Comparison of ENCODE assay signal across 9 mouse cellular contexts in genomic region chr8:3515771-3516417, GRCm38 (mm10). TPM values are rescaled to one million over a fixed set of nuclear protein-coding genes. Genes with fewer than 3 reads are reported as not detected.
DNase-seq lines count a peak whose midpoint lies in the region; ATAC-seq lines count a peak whose summit lies in the region.
"Had no signal": no experiment of that assay in that cellular context is flagged by ENCODE, and none has a peak within 500 bp of the region (broad histone marks: within the 10 kb centered on the region; RNA-seq: fewer than 3 reads in every experiment).

No protein-coding gene starts in this region.

- WGBS in embryonic facial prominence, embryonic 13.5 days, result under 1% methylated on average over 25 of the region's 25 CpGs
- WGBS in heart, embryonic 15.5 days, result under 1% methylated on average over 25 of the region's 25 CpGs
- WGBS in liver, embryonic 15.5 days (ENCODE audit: insufficient replicate concordance), result under 1% methylated on average over 25 of the region's 25 CpGs
- under 1% methylated on average over 25 of the region's 25 CpGs for WGBS in neural tube, embryonic 12.5 days

- peak; percentile 69 for DNase-seq in R1 (ENCODE audit: low read depth, low spot score)
- peak; percentile 59 to 74 for DNase-seq in kidney, postnatal 36 days
- no peak for DNase-seq in spleen, adult 12 weeks (ENCODE audit: low spot score)

- peak overlapping the region; percentile 85 for H3K27ac ChIP-seq in embryonic facial prominence, embryonic 13.5 days
- H3K27ac ChIP-seq in heart, embryonic 15.5 days, result peak overlapping the region; percentile 77
- peak overlapping the region; percentile 86 for H3K27ac ChIP-seq in liver, embryonic 15.5 days (replicated peaks)
- H3K27ac ChIP-seq in neural tube, embryonic 12.5 days, result no peak overlapping the region

- ATAC-seq in CD4-positive, CD25-positive, alpha-beta regulatory T cell, adult 4 months, result peak; percentile 36
- 0 out of 2 replicates have a peak, but pooled peaks have one; percentile 12 for ATAC-seq in embryonic facial prominence, embryonic 13.5 days (ENCODE audit: insufficient number of reproducible peaks, insufficient read depth, low FRiP score, low TSS enrichment, low read depth)
- ATAC-seq in heart, embryonic 15.5 days (replicated peaks; ENCODE audit: insufficient number of reproducible peaks, insufficient read depth, low FRiP score, low read depth), result peak; percentile 28
- ATAC-seq in liver, embryonic 15.5 days (ENCODE audit: insufficient read depth), result peak; percentile 26
- peak; percentile 46 for ATAC-seq in neural tube, embryonic 12.5 days (ENCODE audit: low FRiP score, low read depth)

- peaks cover 13% of the 10 kb centered on the region; the same call in 1 of the 2 replicates for H3K4me1 ChIP-seq in embryonic facial prominence, embryonic 13.5 days
- H3K4me1 ChIP-seq in heart, embryonic 15.5 days (replicated peaks), result peaks cover 15% of the 10 kb centered on the region
- peaks cover 48% of the 10 kb centered on the region for H3K4me1 ChIP-seq in liver, embryonic 15.5 days (replicated peaks)
- peaks cover 3% of the 10 kb centered on the region for H3K4me1 ChIP-seq in neural tube, embryonic 12.5 days

- no peaks in the 10 kb centered on the region for H3K9me3 ChIP-seq in embryonic facial prominence, embryonic 13.5 days
- no peaks in the 10 kb centered on the region for H3K9me3 ChIP-seq in heart, embryonic 15.5 days (replicated peaks)
- no peaks in the 10 kb centered on the region for H3K9me3 ChIP-seq in liver, embryonic 15.5 days (replicated peaks)
- no peaks in the 10 kb centered on the region for H3K9me3 ChIP-seq in neural tube, embryonic 12.5 days

- peak overlapping the region; percentile 95 for H3K4me2 ChIP-seq in embryonic facial prominence, embryonic 13.5 days
- H3K4me2 ChIP-seq in heart, embryonic 15.5 days, result peak overlapping the region; percentile 98
- H3K4me2 ChIP-seq in liver, embryonic 15.5 days, result peak overlapping the region; percentile 98
- peak overlapping the region; percentile 94 for H3K4me2 ChIP-seq in neural tube, embryonic 12.5 days (replicated peaks)

- H3K4me3 ChIP-seq in embryonic facial prominence, embryonic 13.5 days, result peak overlapping the region; percentile 67
- H3K4me3 ChIP-seq in heart, embryonic 15.5 days, result peak overlapping the region; percentile 65
- H3K4me3 ChIP-seq in liver, embryonic 15.5 days (replicated peaks), result peak overlapping the region; percentile 86
- H3K4me3 ChIP-seq in neural tube, embryonic 12.5 days, result peak overlapping the region; percentile 56

- H3K27me3 ChIP-seq in embryonic facial prominence, embryonic 13.5 days, result no peaks in the 10 kb centered on the region
- H3K27me3 ChIP-seq in heart, embryonic 15.5 days, result no peaks in the 10 kb centered on the region
- H3K27me3 ChIP-seq in liver, embryonic 15.5 days, result no peaks in the 10 kb centered on the region
- H3K27me3 ChIP-seq in neural tube, embryonic 12.5 days (replicated peaks), result no peaks in the 10 kb centered on the region

- peaks cover 35% of the 10 kb centered on the region for H3K36me3 ChIP-seq in embryonic facial prominence, embryonic 13.5 days
- H3K36me3 ChIP-seq in heart, embryonic 15.5 days, result peaks cover 19% of the 10 kb centered on the region; the same call in 1 of the 2 replicates
- 0 out of 2 replicates have a peak, but pooled peaks cover 11% of the 10 kb centered on the region for H3K36me3 ChIP-seq in liver, embryonic 15.5 days (replicated peaks)
- H3K36me3 ChIP-seq in neural tube, embryonic 12.5 days, result peaks cover 31% of the 10 kb centered on the region

- peak overlapping the region; percentile 75 for H3K9ac ChIP-seq in embryonic facial prominence, embryonic 13.5 days
- peak overlapping the region; percentile 64 for H3K9ac ChIP-seq in heart, embryonic 15.5 days
- peak overlapping the region; percentile 70 for H3K9ac ChIP-seq in liver, embryonic 15.5 days
- peak overlapping the region; percentile 60 for H3K9ac ChIP-seq in neural tube, embryonic 12.5 days

RNA-seq across cellular contexts. Expression of gene Pnpla6, which starts 0.7 kb away (rescaled TPM):
- polyA plus RNA-seq in CD4-positive, CD25-positive, alpha-beta regulatory T cell, adult 4 months (2017; shearing (Covaris generic)), result 10 to 100 TPM; 26.1 to 43.7 TPM
- polyA plus RNA-seq in embryonic facial prominence, embryonic 13.5 days (2015; fragmentation: Nextera tagmentation; extraction: Ambion mirVana), result 26.5 and 31.0 TPM in 2 replicates
- polyA plus RNA-seq in heart, embryonic 15.5 days (2015; fragmentation: Nextera tagmentation; extraction: Ambion mirVana), result 14.2 and 18.6 TPM in 2 replicates
- polyA plus RNA-seq in liver, embryonic 15.5 days (2015; fragmentation: Nextera tagmentation; extraction: Ambion mirVana), result 9.2 and 11.9 TPM in 2 replicates
- polyA plus RNA-seq in neural tube, embryonic 12.5 days (2016; fragmentation: Nextera tagmentation; extraction: Ambion mirVana), result 31.2 and 33.9 TPM in 2 replicates

RNA-seq across cellular contexts. Expression of gene Mcoln1, which starts 15.6 kb away (rescaled TPM):
- 10 to 100 TPM; 16.1 to 18.6 TPM for polyA plus RNA-seq in CD4-positive, CD25-positive, alpha-beta regulatory T cell, adult 4 months (2017; shearing (Covaris generic))
- polyA plus RNA-seq in embryonic facial prominence, embryonic 13.5 days (2015; fragmentation: Nextera tagmentation; extraction: Ambion mirVana), result 58.3 and 59.9 TPM in 2 replicates
- 42.3 and 54.2 TPM in 2 replicates for polyA plus RNA-seq in heart, embryonic 15.5 days (2015; fragmentation: Nextera tagmentation; extraction: Ambion mirVana)
- polyA plus RNA-seq in liver, embryonic 15.5 days (2015; fragmentation: Nextera tagmentation; extraction: Ambion mirVana), result 21.4 and 25.0 TPM in 2 replicates
- polyA plus RNA-seq in neural tube, embryonic 12.5 days (2016; fragmentation: Nextera tagmentation; extraction: Ambion mirVana), result 74.4 and 78.9 TPM in 2 replicates

RNA-seq across cellular contexts. Expression of gene Zfp358, which starts 23.0 kb away (rescaled TPM):
- 1 to 10 TPM; 1.0 to 1.6 TPM for polyA plus RNA-seq in CD4-positive, CD25-positive, alpha-beta regulatory T cell, adult 4 months (2017; shearing (Covaris generic))
- polyA plus RNA-seq in embryonic facial prominence, embryonic 13.5 days (2015; fragmentation: Nextera tagmentation; extraction: Ambion mirVana), result 52.0 and 53.9 TPM in 2 replicates
- 26.4 and 34.9 TPM in 2 replicates for polyA plus RNA-seq in heart, embryonic 15.5 days (2015; fragmentation: Nextera tagmentation; extraction: Ambion mirVana)
- polyA plus RNA-seq in liver, embryonic 15.5 days (2015; fragmentation: Nextera tagmentation; extraction: Ambion mirVana), result 4.8 and 5.8 TPM in 2 replicates
- polyA plus RNA-seq in neural tube, embryonic 12.5 days (2016; fragmentation: Nextera tagmentation; extraction: Ambion mirVana), result 81.8 and 87.0 TPM in 2 replicates

RNA-seq across cellular contexts. Expression of gene Tex45, which starts 45.2 kb away (rescaled TPM):
- polyA plus RNA-seq in CD4-positive, CD25-positive, alpha-beta regulatory T cell, adult 4 months (2017; shearing (Covaris generic)), result not detected
- 0.18 TPM in 1 of 2 replicates, not detected in the other for polyA plus RNA-seq in embryonic facial prominence, embryonic 13.5 days (2015; fragmentation: Nextera tagmentation; extraction: Ambion mirVana)
- polyA plus RNA-seq in heart, embryonic 15.5 days (2015; fragmentation: Nextera tagmentation; extraction: Ambion mirVana), result not detected in 2 replicates
- polyA plus RNA-seq in liver, embryonic 15.5 days (2015; fragmentation: Nextera tagmentation; extraction: Ambion mirVana), result not detected in 2 replicates
- 0.22 TPM in 1 of 2 replicates, not detected in the other for polyA plus RNA-seq in neural tube, embryonic 12.5 days (2016; fragmentation: Nextera tagmentation; extraction: Ambion mirVana)
- polyA plus RNA-seq: large intestine, adult 2 months had no signal

RNA-seq across cellular contexts. Expression of gene Pex11g, which starts 48.4 kb away (rescaled TPM):
- polyA plus RNA-seq in CD4-positive, CD25-positive, alpha-beta regulatory T cell, adult 4 months (2017; shearing (Covaris generic)), result 10 to 100 TPM; 18.2 to 22.7 TPM
- 4.5 and 5.2 TPM in 2 replicates for polyA plus RNA-seq in embryonic facial prominence, embryonic 13.5 days (2015; fragmentation: Nextera tagmentation; extraction: Ambion mirVana)
- polyA plus RNA-seq in heart, embryonic 15.5 days (2015; fragmentation: Nextera tagmentation; extraction: Ambion mirVana), result 5.2 and 5.8 TPM in 2 replicates
- polyA plus RNA-seq in liver, embryonic 15.5 days (2015; fragmentation: Nextera tagmentation; extraction: Ambion mirVana), result 6.7 and 8.0 TPM in 2 replicates
- 3.4 and 4.2 TPM in 2 replicates for polyA plus RNA-seq in neural tube, embryonic 12.5 days (2016; fragmentation: Nextera tagmentation; extraction: Ambion mirVana)
